Mouse (Mus musculus): ENCODE results near the gene 2310022A10Rik. TPM values are rescaled to one million over a fixed set of nuclear protein-coding genes. Genes with fewer than 3 reads are reported as not detected.
"Not testable (repeated sequence)": the region's sequence is repeated elsewhere in the genome, so short reads cannot be mapped to it uniquely, and the experiment has no call there.

The 2310022A10Rik gene
- total RNA-seq, 2 experiments from 2014 or later, result 14.7 to 25.1 TPM

DNA sequence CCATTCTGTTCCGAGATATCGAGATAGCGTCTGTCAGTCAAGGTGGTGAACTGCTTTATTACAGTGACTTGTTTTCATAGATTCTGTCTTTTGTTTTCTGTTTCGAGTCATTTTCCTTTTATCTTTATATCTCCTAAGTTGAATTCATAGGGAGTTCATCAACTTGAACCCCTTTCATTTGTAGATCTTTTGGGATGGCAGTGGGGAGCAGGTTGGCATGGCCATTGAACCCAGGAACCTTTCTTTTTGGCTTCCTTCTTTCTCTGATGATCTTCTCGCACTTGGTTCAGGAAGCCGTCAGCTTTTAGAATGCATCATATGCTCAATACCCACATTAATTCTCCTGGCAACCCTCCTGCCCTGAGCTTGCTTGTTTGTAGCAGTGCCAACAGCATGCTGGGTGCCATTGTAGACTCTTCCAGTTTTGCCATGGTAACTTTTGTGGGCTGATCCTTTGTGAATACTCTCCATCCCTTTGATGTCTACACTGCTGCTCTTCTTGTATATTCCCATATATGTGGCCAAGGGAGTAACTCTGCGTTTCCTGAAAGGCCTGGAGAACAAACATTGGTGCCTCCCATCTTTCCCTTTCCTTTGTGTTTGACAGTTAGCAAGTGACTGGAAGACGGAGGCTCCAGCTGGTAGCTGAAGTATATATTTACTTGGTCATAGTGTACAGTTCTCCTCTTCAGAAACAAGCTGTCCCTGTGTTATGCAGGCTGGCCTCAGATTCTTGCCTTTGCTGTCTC lies 60.9 kb downstream of the 2310022A10Rik start:
- no peak for DNase-seq

DNA sequence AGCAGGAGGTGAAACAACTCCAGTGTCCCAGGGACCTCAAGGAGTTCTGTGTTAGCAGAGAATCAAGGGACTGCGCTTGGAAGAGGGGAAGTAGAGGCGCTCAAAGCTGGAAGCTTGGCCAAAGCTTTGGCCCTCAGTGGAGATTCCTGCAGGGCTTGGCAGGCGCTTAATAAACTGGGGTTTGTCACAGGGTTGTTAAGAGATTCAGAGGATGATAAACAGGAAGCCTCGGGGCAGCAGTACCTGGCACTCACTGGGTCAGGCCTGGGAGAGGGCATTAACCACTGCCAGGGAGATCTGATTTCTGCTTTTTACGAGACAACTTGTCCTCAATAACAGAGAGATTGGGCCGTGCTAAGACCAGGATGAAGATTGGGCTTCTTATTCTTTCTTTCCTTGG lies 68.0 kb downstream of the 2310022A10Rik start:
- peak; percentile 12 for DNase-seq

DNA sequence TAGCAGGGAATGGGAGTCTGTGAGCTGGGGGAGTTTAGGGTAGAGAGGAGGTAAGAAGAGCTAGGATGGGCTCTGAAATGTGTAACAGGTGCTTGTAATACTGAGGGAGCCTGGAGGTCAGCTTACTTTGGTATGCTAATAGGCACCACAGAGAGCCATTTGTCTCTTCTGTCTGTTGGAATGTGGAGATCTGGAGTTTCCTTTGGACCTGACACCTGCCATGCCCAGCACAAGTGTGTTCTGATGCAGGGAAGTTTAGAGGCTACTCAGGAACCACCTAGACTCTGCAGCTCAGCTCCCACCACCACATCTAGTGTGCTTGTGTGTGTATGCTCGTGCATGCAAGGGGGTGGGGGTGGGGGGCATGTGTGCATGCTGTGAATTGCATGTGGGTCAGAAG lies 69.2 kb downstream of the 2310022A10Rik start:
- no peak for DNase-seq

DNA sequence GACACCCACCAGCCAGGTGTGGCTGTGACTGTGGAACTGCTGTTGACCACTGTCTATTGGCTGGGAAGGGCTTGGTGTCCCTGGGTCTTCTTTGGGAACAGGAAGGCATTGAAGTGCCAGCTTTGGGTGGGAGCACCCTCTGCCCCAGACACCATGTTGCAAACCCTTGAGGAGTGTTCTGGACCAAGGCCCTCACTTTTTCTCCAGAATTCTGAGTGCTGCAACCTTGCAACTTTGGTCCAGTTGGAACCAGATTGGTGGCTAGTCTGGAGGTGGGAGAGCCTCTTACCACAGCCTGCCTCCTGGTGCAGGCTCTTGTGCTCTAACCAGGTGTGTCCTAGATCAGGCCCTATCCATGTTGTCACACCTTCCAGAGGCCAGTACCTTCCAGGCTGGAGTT lies 71.9 kb downstream of the 2310022A10Rik start:
- peak; percentile 69 for DNase-seq

DNA sequence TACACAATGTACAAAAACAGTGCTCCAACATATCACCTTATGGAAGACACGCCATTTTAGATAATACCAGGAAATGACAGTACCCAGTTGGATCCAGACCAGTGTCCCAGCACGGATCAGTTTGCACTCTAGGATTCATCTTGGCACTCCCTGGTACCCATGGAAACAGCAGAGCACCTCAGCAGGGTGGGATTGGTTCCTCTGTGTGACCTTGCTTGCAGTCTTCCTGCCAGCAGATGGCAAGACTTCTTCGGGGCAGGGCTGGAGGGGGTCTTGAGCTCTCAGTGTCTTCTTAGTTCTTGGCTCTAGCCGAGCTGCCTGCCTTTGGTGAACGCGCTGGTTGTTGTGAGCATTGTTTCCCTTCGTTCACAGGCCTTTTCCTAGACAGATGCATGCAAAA lies 74.7 kb downstream of the 2310022A10Rik start:
- DNase-seq, result no peak

DNA sequence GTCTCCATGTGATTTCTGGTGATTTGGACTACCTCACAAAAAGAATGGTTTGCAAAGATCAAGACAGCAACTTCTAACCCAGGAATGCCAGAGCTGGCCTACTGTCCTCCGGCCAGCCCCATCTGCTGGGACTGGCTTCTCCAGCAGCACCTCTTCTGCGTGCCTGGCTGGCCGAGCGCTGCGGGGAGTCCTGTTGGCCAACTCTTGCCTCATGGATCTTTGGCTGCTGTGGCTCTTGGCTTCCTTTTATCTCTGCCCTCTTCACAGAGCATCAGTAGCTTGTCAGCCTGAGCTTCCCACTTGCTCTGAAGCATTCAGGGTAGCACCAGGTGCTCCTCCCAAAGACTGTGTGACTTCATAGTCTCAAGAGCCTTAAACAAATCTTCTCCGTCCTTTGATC lies 75.2 kb downstream of the 2310022A10Rik start:
- no peak for DNase-seq

DNA sequence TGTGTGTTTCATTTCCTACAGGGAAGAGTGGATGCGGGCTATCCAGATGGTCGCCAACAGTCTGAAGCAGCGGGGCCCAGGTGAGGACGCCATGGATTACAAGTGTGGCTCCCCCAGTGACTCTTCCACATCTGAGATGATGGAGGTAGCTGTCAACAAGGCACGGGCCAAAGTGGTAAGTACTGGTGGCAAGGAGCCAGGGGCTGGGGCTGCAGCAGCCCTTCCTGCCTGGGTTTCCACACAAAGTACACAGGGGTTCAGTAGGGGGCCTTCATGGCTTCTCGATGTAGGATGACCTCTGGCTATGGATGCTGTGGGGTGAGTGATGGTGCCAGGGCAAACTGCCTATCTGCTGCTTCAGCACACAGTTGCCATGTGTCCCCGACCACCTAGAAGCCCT lies 75.8 kb downstream of the 2310022A10Rik start:
- not testable (repeated sequence) for DNase-seq

DNA sequence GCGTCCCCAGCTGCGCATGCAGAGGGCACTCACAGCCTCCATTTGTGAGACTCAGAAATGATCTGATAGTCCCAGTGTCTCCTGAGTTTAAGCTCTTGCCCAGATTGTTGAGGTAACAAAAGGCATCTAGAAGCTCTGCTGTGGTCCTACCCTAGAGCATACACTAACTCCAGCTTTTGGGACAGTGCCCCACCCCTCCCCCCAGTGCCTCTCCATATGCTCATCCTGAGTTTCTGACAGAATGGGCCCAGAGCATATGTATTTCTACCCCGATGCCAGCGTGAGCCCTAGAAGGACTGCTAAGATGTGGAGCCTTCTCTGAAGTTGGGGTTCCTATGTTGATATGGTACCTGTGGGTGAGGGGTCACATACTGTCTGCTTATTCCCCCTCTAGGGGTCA lies 78.4 kb downstream of the 2310022A10Rik start:
- no peak for DNase-seq

Other genes starting within 250 kb of the 2310022A10Rik start
- 100 to 1,000 TPM; 107 to 111 TPM for gene Ltbp4, start 215.5 kb upstream of the 2310022A10Rik start, total RNA-seq (2021)
- 10 to 100 TPM; 19.6 to 22.9 TPM for gene Shkbp1, start 197.2 kb upstream of the 2310022A10Rik start, total RNA-seq (2021)
- 1 to 10 TPM in 1 of 2 experiments, not detected in 1; 2.5 TPM for gene Gm20479, start 195.8 kb upstream of the 2310022A10Rik start, total RNA-seq (2021)
- under 1 TPM; 0.70 to 0.81 TPM for gene Sptbn4, start 105.5 kb upstream of the 2310022A10Rik start, total RNA-seq (2021)
- gene Blvrb, start 105.3 kb upstream of the 2310022A10Rik start, total RNA-seq (2021), result 10 to 100 TPM; 83.4 TPM
- 10 to 100 TPM; 13.5 to 15.6 TPM for gene Sertad3, start 79.5 kb upstream of the 2310022A10Rik start, total RNA-seq (2021)
- 10 to 100 TPM; 19.0 to 27.9 TPM for gene Sertad1, start 66.3 kb upstream of the 2310022A10Rik start, total RNA-seq (2021)
- gene Prx, start 53.9 kb upstream of the 2310022A10Rik start, total RNA-seq (2021), result 1 to 10 TPM; 3.3 to 5.1 TPM
- under 1 TPM; 0.24 to 0.67 TPM for gene Hipk4, start 30.0 kb upstream of the 2310022A10Rik start, total RNA-seq (2021)
- 10 to 100 TPM; 84.0 to 86.6 TPM for gene Pld3, start within 50 bp of the 2310022A10Rik start, total RNA-seq (2021)
- 100 to 1,000 TPM; 237 to 317 TPM for gene Akt2, start 38.3 kb downstream of the 2310022A10Rik start, total RNA-seq (2021)
- gene Ttc9b, start 100.7 kb downstream of the 2310022A10Rik start, total RNA-seq (2021), result under 1 TPM; 0.51 to 0.88 TPM
- gene Map3k10, start 121.4 kb downstream of the 2310022A10Rik start, total RNA-seq (2021), result 10 to 100 TPM; 25.9 to 26.6 TPM
- gene Zfp607b, start 136.1 kb downstream of the 2310022A10Rik start, total RNA-seq (2021), result 1 to 10 TPM; 1.3 to 1.8 TPM
- 10 to 100 TPM in 1 of 2 experiments, 1 to 10 TPM in 1; 9.9 to 16.0 TPM for gene Zfp60, start 178.2 kb downstream of the 2310022A10Rik start, total RNA-seq (2021)

Measured in adrenal gland, postnatal 10 days (tissue).